Mouse (Mus musculus) CD8-positive naive resting alpha-beta T cell, adult 57 days (primary cell): ENCODE data around the gene Gm4340. TPM values are rescaled to one million over a fixed set of nuclear protein-coding genes. Genes with fewer than 3 reads are reported as not detected.

Experiments
- total RNA-seq: library from RNA; stranded (reverse); gene quantifications from one replicate; pipeline ENCODE4 v1.2.4, GENCODE M21; 2023

Gm4340 gene
- total RNA-seq: not detected

GRCm38 (mm10) chr10:104193742-104194141, at the start of gene Gm4340:
TSS of gene Gm4340 (plus strand) at chr10:104194042.

GRCm38 (mm10) chr10:104151197-104151596, 42.6 kb upstream of the Gm4340 start, which contains the start of gene Gm6763:
TSS of gene Gm6763 (plus strand) at chr10:104151497.

GRCm38 (mm10) chr10:104159706-104160105, 34.1 kb upstream of the Gm4340 start, which contains the start of gene Gm8764:
TSS of gene Gm8764 (plus strand) at chr10:104160006.

GRCm38 (mm10) chr10:104168215-104168614, 25.6 kb upstream of the Gm4340 start, which contains the start of gene Gm21304:
TSS of gene Gm21304 (plus strand) at chr10:104168515.

GRCm38 (mm10) chr10:104176724-104177123, 17.1 kb upstream of the Gm4340 start, which contains the start of gene Gm21312:
TSS of gene Gm21312 (plus strand) at chr10:104177024.

GRCm38 (mm10) chr10:104185233-104185632, 8.6 kb upstream of the Gm4340 start, which contains the start of gene Gm20765:
TSS of gene Gm20765 (plus strand) at chr10:104185533.

Other genes starting within 250 kb of the Gm4340 start
- not detected for gene Gm21293, start 51.1 kb upstream of the Gm4340 start, total RNA-seq
- not detected for gene Gm6763, start 42.5 kb upstream of the Gm4340 start, total RNA-seq
- gene Gm8764, start 34.0 kb upstream of the Gm4340 start, total RNA-seq: not detected
- not detected for gene Gm21304, start 25.5 kb upstream of the Gm4340 start, total RNA-seq
- gene Gm21312, start 17.0 kb upstream of the Gm4340 start, total RNA-seq: not detected
- not detected for gene Gm20765, start 8.5 kb upstream of the Gm4340 start, total RNA-seq